Mouse (Mus musculus) monocyte, adult 5-6 weeks (primary cell): ENCODE results near the gene Rps10. TPM values are rescaled to one million over a fixed set of nuclear protein-coding genes. Genes with fewer than 3 reads are reported as not detected.

Experiments used
- ATAC-seq: fragments of 153-309, 156-312 bp; replicated peaks from 2 replicates; pipeline ENCODE4 v1.8.0; 2017; ENCODE audit warnings: mild to moderate bottlenecking; ENCODE audit not compliant: low TSS enrichment, insufficient number of reproducible peaks, severe bottlenecking, poor library complexity, low FRiP score
- total RNA-seq: library from RNA; stranded (forward); fragments of 200-1000, 200-491, 200-594 nt; gene quantifications from 3 replicates; pipeline ENCODE4 v1.2.3, GENCODE M21; 2017

The Rps10 gene
- total RNA-seq, 1 experiment from 2014 or later: 1,165 TPM

GRCm38 (mm10) chr17:27588231-27588630, 48.2 kb downstream of the Rps10 start:
- ATAC-seq: peak; percentile 37

GRCm38 (mm10) chr17:27587252-27587651, 49.2 kb downstream of the Rps10 start:
- ATAC-seq: no peak

GRCm38 (mm10) chr17:27586661-27587060, 49.8 kb downstream of the Rps10 start:
- ATAC-seq: no peak

- peak; percentile 49; the same call in 1 of the 2 replicates for ATAC-seq
Observed at GRCm38 (mm10) chr17:27583185-27583894, 53.1 kb downstream of the Rps10 start.

Other genes with a start within 250 kb of the Rps10 start
- gene Grm4, start 115.3 kb downstream of the Rps10 start, total RNA-seq: 0.29 TPM in 1 of 3 replicates, not detected in the others
- gene Hmga1, start 80.2 kb downstream of the Rps10 start, total RNA-seq: 41.0 to 54.9 TPM (median 45.7 TPM) in 3 replicates
- gene AI413582, start 70.9 kb downstream of the Rps10 start, total RNA-seq: 34.3 to 57.5 TPM (median 37.8 TPM) in 3 replicates
- gene Nudt3, start 13.2 kb downstream of the Rps10 start, total RNA-seq: 74.6 to 166 TPM (median 113 TPM) in 3 replicates
- gene RPS10-NUDT3, start 1.4 kb downstream of the Rps10 start, total RNA-seq: not detected in 3 replicates
- 1.8 TPM in 1 of 3 replicates, not detected in the others for gene Pacsin1, start 18.8 kb upstream of the Rps10 start, total RNA-seq
- not detected in 3 replicates for gene Spdef, start 92.3 kb upstream of the Rps10 start, total RNA-seq
- gene D17Wsu92e, start 184.0 kb upstream of the Rps10 start, total RNA-seq: 146 to 207 TPM (median 171 TPM) in 3 replicates
- 77.5 to 88.4 TPM (median 81.4 TPM) in 3 replicates for gene Snrpc, start 201.5 kb upstream of the Rps10 start, total RNA-seq
- gene Uhrf1bp1, start 219.8 kb upstream of the Rps10 start, total RNA-seq: 3.9 to 5.1 TPM (median 4.2 TPM) in 3 replicates